Comparison of ENCODE assay signal across 8 mouse cellular contexts in the genomic region with DNA sequence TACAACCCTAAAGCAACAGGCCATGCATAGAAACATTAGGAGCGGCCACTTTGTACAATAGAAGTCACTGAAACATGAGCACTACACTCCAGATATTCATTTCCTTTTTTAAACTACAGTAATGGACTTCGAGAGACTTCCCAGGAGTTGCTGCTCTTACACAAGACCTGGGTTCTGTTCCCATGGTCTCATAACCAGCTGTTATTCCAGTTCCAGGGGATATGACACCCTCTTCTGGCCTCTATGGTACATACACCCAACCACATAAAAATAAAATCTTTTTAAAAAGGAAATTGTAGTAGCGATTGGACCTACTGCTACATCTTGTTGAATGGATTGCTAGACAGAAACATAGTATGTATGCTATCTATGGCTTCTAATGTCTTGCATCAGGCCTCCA. TPM values are rescaled to one million over a fixed set of nuclear protein-coding genes. Genes with fewer than 3 reads are reported as not detected.
DNase-seq lines count a peak whose midpoint lies in the region; ATAC-seq and TF ChIP-seq lines count a peak whose summit lies in the region.

No protein-coding gene starts in this region.

- peak overlapping the region; percentile 81 for H3K4me2 ChIP-seq in hindbrain, embryonic 14.5 days (replicated peaks)
- peak overlapping the region; percentile 62; the same call in 1 of the 2 replicates for H3K4me2 ChIP-seq in midbrain, embryonic 15.5 days

- ATAC-seq in hindbrain, embryonic 14.5 days (ENCODE audit: low FRiP score), result no peak
- ATAC-seq in midbrain, embryonic 15.5 days (replicated peaks), result no peak

- H3K4me1 ChIP-seq in kidney, adult 2 months (ENCODE audit: control insufficient read depth, insufficient read depth, low read length), result no peaks in the 10 kb centered on the region
- peaks cover 8% of the 10 kb centered on the region for H3K4me1 ChIP-seq in hindbrain, embryonic 14.5 days (replicated peaks; ENCODE audit: control insufficient read depth, insufficient read depth, low read length)
- H3K4me1 ChIP-seq in midbrain, embryonic 15.5 days, result peaks cover 20% of the 10 kb centered on the region

- TF ChIP-seq CTCF in kidney, adult 2 months (conservative IDR thresholded peaks at IDR 0.05; ENCODE audit: insufficient read depth, insufficient read length, low read depth, low read length), result no peak

- H3K9me3 ChIP-seq in hindbrain, embryonic 14.5 days (ENCODE audit: control insufficient read depth, low read length), result no peaks in the 10 kb centered on the region
- no peaks in the 10 kb centered on the region for H3K9me3 ChIP-seq in midbrain, embryonic 15.5 days

- peak; percentile 12 for DNase-seq in kidney, adult 2 months
- DNase-seq in kidney, postnatal 36 days, result no peak
- DNase-seq in R1 (ENCODE audit: low read depth, low spot score), result peak; percentile 18
- DNase-seq in hindbrain, embryonic 14.5 days (ENCODE audit: low spot score), result no peak
- DNase-seq in layer of hippocampus, postnatal 36 days, result no peak
- DNase-seq in left cerebral cortex, adult 8-10 months (ENCODE audit: low spot score in 2 of 2), result no peak
- DNase-seq in kidney, postnatal 25 days, result no peak

- no peak overlapping the region for H3K9ac ChIP-seq in hindbrain, embryonic 14.5 days
- no peak overlapping the region for H3K9ac ChIP-seq in midbrain, embryonic 15.5 days

- H3K36me3 ChIP-seq in kidney, adult 2 months (ENCODE audit: control insufficient read depth, insufficient read depth, low read length), result 0 out of 2 replicates have a peak, but pooled peaks cover 1% of the 10 kb centered on the region
- peaks cover 27% of the 10 kb centered on the region for H3K36me3 ChIP-seq in hindbrain, embryonic 14.5 days (replicated peaks; ENCODE audit: control insufficient read depth, insufficient read depth)
- peaks cover 15% of the 10 kb centered on the region; the same call in 1 of the 2 replicates for H3K36me3 ChIP-seq in midbrain, embryonic 15.5 days (replicated peaks)

- 83% methylated on average over 3 of the region's 3 CpGs for WGBS in kidney, adult 2 months
- WGBS in hindbrain, embryonic 14.5 days, result 91% methylated on average over 3 of the region's 3 CpGs
- WGBS in midbrain, embryonic 15.5 days, result 78% methylated on average over 3 of the region's 3 CpGs

- no peaks in the 10 kb centered on the region for H3K27me3 ChIP-seq in kidney, adult 2 months (replicated peaks; ENCODE audit: control insufficient read depth, insufficient read depth, low read length)
- H3K27me3 ChIP-seq in hindbrain, embryonic 14.5 days (ENCODE audit: control insufficient read depth, insufficient read depth, low read length), result no peaks in the 10 kb centered on the region
- H3K27me3 ChIP-seq in midbrain, embryonic 15.5 days (replicated peaks), result no peaks in the 10 kb centered on the region

- H3K27ac ChIP-seq in kidney, adult 2 months (ENCODE audit: insufficient read depth, low read depth, low read length), result no peak overlapping the region
- H3K27ac ChIP-seq in hindbrain, embryonic 14.5 days, result no peak overlapping the region
- peak overlapping the region; percentile 95; the same call in 1 of the 2 replicates for H3K27ac ChIP-seq in midbrain, embryonic 15.5 days

- no peak for TF ChIP-seq POLR2A in kidney, adult 2 months (IDR thresholded peaks at IDR 0.05; ENCODE audit: low read depth, low read length)

- H3K4me3 ChIP-seq in kidney, adult 2 months (ENCODE audit: insufficient read depth, low read depth, low read length), result no peak overlapping the region
- H3K4me3 ChIP-seq in hindbrain, embryonic 14.5 days (replicated peaks; ENCODE audit: low read length), result peak overlapping the region; percentile 86
- H3K4me3 ChIP-seq in midbrain, embryonic 15.5 days, result peak overlapping the region; percentile 98

RNA-seq across cellular contexts. Expression of gene Eif1b, which starts 0.5 kb away (rescaled TPM):
- 40.7 and 41.0 TPM in 2 replicates for polyA plus RNA-seq in kidney, adult 2 months (2012; rRNA removed)
- 323 TPM in 2 replicates for polyA plus RNA-seq in hindbrain, embryonic 14.5 days (2014; fragmentation: Nextera tagmentation; extraction: Ambion mirVana)
- polyA plus RNA-seq in midbrain, embryonic 15.5 days (2015; fragmentation: Nextera tagmentation; extraction: Ambion mirVana), result 294 and 304 TPM in 2 replicates
- 100 to 1,000 TPM; 194 to 201 TPM for total RNA-seq in layer of hippocampus, postnatal 36 days (2021)
- 100 to 1,000 TPM; 140 to 164 (median 154) TPM for total RNA-seq in left cerebral cortex, adult 8-10 months (2022)

RNA-seq across cellular contexts. Expression of gene Entpd3, which starts 48.1 kb away (rescaled TPM):
- polyA plus RNA-seq in kidney, adult 2 months (2012; rRNA removed), result 0.53 and 0.64 TPM in 2 replicates
- polyA plus RNA-seq in hindbrain, embryonic 14.5 days (2014; fragmentation: Nextera tagmentation; extraction: Ambion mirVana), result 4.3 and 4.4 TPM in 2 replicates
- 3.1 and 4.0 TPM in 2 replicates for polyA plus RNA-seq in midbrain, embryonic 15.5 days (2015; fragmentation: Nextera tagmentation; extraction: Ambion mirVana)
- 1 to 10 TPM; 7.0 to 7.4 TPM for total RNA-seq in layer of hippocampus, postnatal 36 days (2021)
- 10 to 100 TPM; 11.5 to 13.4 (median 12.0) TPM for total RNA-seq in left cerebral cortex, adult 8-10 months (2022)

Comparison
In these comparisons a context has a peak if more than half of its experiments do, and no peak if none do; other contexts are left out.
1. DNase-seq: peak in kidney, adult 2 months (single experiment) and R1 (single experiment); none in kidney, postnatal 36 days (0 of 2), hindbrain, embryonic 14.5 days (single experiment), layer of hippocampus, postnatal 36 days (0 of 2), left cerebral cortex, adult 8-10 months (0 of 2) and kidney, postnatal 25 days (0 of 2).